Mouse (Mus musculus) left cerebral cortex, adult 8-10 months (tissue): ENCODE results near the gene Ccsap. TPM values are rescaled to one million over a fixed set of nuclear protein-coding genes. Genes with fewer than 3 reads are reported as not detected.

Experiments
- DNase-seq, 2 experiments: peaks; one replicate each; pipeline ENCODE4 v3.0.0; 2022; ENCODE audit warnings: low spot score in 2 of 2
- total RNA-seq, 4 experiments: library from RNA; stranded (reverse); gene quantifications; 2 replicates each; pipeline ENCODE4 v1.2.4; 2022

Ccsap gene
- total RNA-seq, 4 experiments from 2014 or later, result 56.8 to 64.8 (median 62.6) TPM

DNA sequence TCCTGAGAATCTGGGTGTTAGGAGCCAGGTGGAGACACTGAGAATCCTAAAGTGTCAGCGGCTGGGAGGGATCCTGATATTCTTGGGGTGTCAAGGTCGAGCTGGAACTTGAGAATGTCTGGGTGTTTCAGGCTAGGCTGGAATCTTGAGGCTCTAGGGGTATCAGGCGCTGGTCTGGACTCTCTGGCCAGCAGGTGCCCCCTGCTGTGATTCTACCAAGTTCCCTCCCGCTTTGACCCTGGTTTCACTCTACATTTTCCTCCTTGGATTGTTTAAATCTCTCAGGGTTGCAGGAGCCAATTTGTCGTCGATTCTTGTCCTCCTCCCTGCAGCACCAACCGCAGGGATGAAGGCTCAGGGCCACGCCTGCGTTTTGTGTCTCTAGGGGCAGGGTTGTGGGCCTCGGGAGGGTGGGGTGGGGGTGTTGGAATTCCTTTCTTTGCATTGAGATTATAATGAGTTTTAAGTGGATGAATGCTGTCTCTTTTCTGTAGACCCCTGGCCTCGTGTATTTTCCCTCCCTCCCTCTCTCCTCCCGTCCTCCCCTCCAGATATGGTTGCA lies 53.6 kb downstream of the Ccsap start:
- DNase-seq, result no peak

DNA sequence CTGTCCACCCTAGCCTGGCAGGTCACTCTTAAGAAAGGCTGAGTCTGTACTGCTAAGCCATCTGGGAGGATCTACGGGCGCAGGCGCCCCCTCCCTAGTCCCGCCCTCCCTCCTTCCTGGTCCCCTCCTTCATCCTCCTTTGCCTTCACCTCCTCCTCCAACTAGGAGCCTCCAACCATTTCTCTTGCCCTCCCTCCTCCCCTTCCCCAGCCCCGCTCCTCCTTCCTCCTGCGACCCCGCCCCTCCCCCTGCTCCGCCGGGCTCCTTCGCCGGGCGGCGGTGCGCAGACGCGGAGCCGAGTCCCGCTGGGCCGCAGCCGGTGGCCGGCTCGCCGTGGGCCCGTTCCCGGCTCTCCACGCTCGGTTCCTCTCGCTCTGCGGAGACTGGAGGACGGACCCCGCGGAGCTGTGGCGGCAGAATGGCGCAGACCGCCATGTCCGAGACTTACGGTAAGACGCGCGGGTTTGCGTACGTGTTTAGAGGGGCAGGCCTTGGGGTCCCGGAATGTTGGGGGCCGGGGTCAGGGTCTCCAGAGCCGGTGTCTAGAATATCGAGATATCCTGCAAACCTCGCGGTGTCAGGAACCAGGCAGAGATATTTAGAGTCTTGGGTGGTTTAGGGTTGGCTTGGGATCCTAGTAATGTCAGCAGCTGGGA lies 54.2 kb downstream of the Ccsap start, which contains the start of gene Rab4a:
Rab4a (plus strand) TSS at position 268 of the 656 bp plus-strand sequence.
- DNase-seq, result peak; percentile 59 to 68

DNA sequence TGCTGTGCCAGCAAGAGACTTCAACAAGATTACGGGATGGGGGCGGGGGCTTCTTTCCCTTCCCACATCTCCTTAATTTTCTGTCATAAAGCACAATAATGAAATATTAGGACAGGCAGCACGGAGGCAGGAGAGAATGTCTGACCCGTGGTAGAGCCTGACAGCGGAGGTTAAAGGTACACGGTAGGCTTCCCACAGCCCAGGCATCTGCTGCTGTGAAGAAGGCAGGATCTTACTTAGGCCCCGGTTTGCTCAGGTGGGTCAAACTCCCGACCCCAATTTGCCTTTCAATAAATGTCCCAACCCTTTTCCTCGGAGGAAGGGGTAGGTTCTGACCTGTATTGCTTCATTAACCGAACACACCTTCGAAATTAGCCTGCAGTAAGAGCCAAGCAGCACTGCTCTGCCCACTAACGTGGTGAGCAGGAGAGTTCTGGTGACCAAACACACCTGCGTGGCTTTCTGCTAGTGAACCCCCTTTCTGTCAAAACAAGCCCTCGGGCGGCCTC lies 54.7 kb downstream of the Ccsap start:
- no peak for DNase-seq

DNA sequence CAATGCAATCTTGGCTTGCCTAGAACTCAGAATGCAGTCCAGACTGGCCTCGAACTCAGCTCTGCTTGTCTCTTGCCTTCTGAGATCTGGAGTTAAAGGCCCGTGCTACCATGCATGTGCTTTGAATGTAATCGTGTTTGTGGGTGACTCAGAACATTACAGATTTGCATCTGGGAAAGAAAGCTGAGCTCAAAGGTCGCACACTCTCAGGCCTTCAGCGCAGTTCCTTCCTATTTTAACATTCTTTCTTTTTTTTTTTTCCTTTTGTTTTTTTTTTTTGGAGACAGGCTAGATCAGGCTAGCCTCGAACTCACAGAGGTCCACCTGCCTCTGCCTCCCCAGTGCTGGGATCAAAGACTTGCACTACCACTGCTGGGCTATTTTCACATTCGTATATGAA lies 55.4 kb downstream of the Ccsap start:
- DNase-seq, result no peak

DNA sequence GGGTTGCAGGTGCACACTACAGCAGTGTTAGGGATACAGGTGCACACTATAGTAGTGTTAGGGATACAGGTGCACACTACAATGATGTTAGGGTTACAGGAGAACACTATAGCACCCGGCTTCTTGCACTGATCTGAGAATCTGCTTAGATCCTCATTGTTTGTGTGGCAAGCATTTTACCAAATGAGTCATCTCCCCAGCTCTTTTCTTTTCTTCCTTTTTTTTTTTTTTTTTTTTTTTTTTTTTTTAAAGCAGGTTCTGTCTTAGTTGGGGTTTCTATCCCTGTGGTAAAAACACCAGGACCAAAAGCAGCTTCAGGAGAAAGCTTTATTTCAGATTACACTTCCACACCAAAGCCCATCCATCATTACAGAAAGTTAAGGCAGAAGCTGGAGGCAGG lies 56.4 kb downstream of the Ccsap start:
- no peak for DNase-seq

DNA sequence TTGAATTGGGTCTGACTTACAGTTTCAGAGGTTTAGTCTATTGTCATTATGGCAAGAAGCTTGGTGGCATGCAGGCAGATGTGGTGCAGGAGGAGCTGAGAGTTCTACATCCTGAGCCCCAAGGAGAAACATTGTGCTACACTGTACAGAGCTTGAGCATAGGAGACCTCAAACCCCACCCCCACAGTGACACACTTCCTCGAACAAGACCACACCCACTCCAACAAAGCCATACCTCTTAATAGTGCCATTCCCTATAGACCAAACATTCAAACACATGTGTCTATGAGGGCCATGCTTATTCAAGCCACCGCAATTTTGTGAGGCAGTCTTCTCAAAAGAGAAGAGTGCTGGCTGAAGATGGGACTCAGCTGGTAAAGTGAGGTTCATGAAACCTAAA lies 58.5 kb downstream of the Ccsap start:
- DNase-seq, result no peak

DNA sequence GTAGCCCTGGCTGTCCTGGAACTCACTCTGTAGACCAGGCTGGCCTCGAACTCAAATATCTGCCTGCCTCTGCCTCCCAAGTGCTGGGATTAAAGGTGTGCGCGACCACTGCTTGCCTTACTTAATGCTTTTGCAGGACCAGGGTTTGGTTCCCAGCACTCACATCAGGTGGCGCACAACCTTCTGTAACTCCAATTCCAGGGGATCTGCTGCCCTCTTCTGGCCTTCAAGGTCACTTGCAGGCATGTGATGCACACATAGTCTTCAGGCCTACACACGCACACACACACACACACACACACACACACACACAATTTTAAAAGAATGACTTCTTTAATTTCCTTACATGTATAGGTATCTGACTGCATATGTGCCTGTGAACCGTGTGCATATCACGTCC lies 59.1 kb downstream of the Ccsap start:
- DNase-seq, result no peak

DNA sequence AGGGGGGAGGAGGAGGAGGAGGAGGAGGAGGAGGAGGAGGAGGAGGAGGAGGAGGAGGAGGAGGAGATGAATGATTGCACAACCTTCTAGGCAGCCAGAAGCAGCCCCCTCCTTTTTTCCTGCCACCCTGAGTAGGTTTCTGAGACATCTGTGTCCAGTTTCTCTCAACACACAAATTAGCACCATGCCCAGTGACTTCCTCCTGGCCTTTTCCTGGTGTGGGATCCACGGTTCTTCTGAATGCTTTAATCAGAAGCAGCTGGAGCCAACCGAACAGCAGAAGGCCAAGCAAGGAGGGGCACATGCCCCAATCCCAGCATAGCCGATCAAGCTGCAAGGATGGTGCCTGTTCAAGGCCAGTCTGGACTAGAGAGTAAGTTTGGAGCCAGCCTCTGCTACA lies 60.1 kb downstream of the Ccsap start:
- DNase-seq, result no peak

DNA sequence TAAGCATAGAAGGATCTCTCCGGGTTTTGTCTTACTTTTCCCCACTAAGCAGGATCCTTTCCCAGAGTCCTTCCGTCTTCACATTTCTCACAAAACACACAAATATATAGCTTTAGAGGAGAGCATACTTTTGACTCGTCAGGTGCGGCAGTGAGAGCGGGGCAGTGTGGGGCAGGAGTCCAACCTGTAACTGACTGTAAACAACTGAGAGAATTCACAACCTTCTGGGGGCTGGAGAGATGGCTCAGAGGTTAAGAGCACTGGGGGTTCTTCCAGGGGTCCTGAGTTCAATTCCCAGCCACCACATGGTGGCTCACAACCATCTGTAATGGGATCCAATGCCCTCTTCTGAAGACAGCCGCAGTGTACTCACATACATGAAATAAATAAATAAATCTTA lies 60.6 kb downstream of the Ccsap start:
- no peak for DNase-seq

DNA sequence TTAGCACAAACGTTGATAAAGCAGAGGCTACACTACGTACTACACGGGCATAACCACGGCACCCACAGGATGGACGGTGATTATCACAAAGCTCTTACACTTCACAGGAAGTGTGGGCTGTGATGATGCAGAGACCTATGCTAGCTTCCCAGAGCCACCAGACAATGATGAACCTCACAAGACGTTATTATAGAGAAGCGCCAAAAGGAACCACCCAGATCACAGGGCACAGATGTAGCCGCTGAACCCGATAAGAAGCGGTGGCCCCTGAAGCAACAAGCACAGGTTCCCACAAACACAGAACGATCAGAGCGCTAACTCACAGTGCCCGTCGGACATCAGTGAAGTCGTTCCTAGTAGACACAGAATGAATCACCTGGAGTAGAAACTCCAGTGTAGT lies 62.1 kb downstream of the Ccsap start:
- no peak for DNase-seq

DNA sequence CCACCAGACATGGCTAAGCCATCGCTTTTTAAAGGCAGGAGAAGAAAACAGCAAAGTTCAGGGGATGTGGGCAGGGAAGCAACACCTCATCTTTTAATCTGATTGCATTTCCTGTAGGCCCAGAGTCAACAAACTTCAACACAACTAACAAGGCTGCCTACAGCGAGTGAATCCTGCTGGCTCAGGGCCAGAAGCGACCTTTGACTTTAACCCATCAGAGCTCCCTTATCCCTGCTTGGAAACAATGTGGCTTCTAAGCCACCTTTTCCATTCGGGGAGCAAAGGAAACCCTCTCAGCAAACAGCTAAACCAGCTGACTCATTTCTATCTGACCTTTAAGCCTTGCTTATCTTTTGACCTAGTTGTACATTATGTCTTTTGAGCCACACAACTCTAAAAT lies 63.3 kb downstream of the Ccsap start:
- DNase-seq, result no peak

DNA sequence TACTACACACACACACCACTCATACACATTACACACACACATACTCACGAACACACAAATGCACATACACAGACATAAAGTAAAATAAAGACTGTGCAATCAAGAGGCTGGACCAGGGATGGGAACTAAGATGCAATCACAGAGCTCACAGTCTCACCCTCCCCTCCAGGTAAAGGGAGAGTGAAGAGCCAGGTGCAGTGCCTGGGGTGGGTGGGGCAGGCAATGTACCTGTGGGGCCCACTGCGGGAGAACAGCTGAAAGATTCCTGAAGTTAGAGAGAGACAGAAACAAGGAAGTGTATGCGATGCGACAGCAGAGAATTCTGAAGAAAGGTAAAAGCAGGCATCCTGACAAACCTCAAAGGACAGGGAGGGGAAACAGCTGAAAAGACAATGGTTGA lies 65.2 kb downstream of the Ccsap start:
- no peak for DNase-seq

DNA sequence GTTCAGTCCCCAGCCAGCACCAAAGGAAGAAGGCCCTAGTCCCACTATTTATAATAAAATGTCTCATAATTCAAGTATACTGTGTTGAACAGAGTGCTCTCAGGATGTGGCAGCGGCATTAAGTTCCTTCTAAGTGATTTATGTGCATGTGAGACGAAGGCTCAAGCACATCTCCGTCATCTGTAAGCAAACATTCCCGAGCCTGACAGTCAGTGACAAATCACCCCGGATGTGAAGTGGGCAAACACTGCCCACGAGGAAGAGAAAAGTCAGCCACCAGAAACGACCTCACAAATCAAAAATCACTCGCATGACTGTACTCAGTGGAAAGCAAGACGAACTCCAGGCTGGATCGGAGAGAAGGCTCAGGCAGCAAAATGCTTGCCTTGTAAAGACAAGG lies 66.1 kb downstream of the Ccsap start:
- no peak for DNase-seq

DNA sequence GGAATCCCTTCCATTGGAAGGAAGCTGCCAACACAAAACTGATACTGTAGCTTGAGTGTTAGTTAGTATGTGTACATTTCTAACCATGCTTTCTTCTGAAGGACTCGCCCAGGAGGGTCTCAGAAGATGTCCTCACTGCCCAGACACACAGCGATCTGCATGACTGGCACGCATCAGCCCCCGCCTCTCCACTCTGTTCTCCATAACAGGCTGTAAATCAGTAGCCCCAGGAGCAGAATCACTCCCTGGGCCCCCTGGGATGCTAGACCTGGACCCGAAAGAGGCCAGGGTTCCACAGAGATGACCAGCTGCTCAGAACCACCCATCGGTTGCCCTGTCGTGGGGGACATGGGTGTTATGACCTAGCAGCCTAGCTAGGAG lies 68.2 kb downstream of the Ccsap start:
- DNase-seq, result no peak

DNA sequence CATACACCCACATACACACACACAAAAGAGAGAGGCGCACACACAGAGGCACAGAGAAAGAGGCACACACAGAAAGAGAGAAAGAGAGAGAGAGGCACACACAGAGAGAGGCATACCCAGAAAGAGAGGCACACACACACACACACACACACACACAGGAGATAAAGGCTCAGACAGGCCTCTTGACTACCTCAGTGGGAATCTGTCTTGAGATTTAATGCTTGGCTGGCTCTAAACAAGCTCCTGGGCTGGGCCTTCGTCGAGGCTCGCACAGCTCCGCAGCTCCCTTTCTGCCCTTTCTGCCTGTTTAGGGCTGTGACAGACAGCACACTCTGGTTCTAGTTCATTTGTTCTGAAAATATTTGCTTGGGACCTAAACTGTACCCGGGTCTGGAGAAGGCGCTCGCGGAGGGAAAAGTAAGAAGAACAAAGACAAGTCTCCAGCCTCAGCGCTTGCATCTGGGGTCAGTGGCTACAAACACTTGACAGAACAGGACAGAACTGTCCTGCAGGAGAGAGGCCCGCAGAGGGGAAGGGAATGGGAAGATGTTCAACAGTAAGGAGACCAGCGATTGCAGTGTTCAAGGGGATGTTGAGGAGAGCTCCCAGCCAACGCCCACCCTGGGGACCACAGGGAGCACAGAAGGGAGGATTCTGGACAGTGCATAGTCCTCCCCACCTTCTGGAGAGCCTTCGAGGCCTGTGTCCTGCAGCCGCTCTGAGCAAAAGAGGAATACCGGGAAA lies 68.7 kb downstream of the Ccsap start:
- no peak for DNase-seq

Other genes starting within 250 kb of the Ccsap start
- gene Rhou, start 206.3 kb downstream of the Ccsap start, total RNA-seq, result 10 to 100 TPM; 46.1 to 56.0 (median 49.3) TPM
- 10 to 100 TPM; 42.5 to 47.9 (median 45.1) TPM for gene Rab4a, start 54.2 kb downstream of the Ccsap start, total RNA-seq
- gene Acta1, start 34.5 kb upstream of the Ccsap start, total RNA-seq, result 10 to 100 TPM in 3 of 4 experiments, 1 to 10 TPM in 1; 9.2 to 24.8 (median 18.0) TPM
- gene Nup133, start 89.1 kb upstream of the Ccsap start, total RNA-seq, result 10 to 100 TPM; 23.7 to 29.5 (median 26.1) TPM
- 10 to 100 TPM; 19.2 to 21.4 (median 20.1) TPM for gene Abcb10, start 122.9 kb upstream of the Ccsap start, total RNA-seq
- 10 to 100 TPM; 22.1 to 23.0 (median 22.5) TPM for gene Taf5l, start 161.2 kb upstream of the Ccsap start, total RNA-seq
- gene Urb2, start 161.3 kb upstream of the Ccsap start, total RNA-seq, result 10 to 100 TPM; 11.1 to 12.9 (median 12.1) TPM